Mouse (Mus musculus) left cerebral cortex, postnatal 4 days (tissue): Measurements from ENCODE around the gene Mycl. TPM values are rescaled to one million over a fixed set of nuclear protein-coding genes. Genes with fewer than 3 reads are reported as not detected.

Experiments
- DNase-seq: peaks from one replicate; pipeline ENCODE4 v3.0.0-alpha.2; 2022
- intact Hi-C: fragments of 180-260 bp; cut with DNase I; formaldehyde crosslinking; loops from one replicate; pipeline ENCODE4 v1.15.1; 2025
- total RNA-seq, 2 experiments: library from RNA; stranded (reverse); gene quantifications; 2 replicates each; pipeline ENCODE4 v1.2.3; 2021

The Mycl gene
- total RNA-seq, result 10 to 100 TPM; 60.5 to 66.1 TPM

GRCm38 (mm10) chr4:122995404-122996220 lies at the start of gene Mycl:
TSS of gene Mycl (plus strand) at chr4:122995652.
- intact Hi-C loops, result loop anchor here (5.0 kb wide), 1 partner anchor 87 kb away; no protein-coding TSS in a partner anchor
- DNase-seq, result peak; percentile 92

DNA sequence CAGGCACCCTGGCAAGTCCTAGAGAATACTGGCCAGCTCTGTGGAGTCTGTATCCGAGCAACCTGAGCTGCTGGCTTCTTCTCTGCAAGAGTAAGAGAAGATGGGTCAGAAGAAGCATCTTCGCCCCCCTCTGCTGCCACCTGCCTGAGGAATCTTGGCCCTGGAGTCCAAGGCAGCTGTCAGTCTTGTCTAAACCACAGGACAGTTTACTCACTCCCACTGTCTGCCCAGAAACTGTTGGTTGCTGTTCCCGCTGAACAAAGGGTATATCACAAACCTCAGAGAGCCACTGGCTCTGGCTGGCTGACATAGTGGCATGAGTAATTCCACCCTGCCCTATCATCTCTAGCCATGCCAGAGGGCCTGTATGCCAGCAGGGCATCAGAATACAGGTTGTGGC lies 48.2 kb upstream of the Mycl start:
- intact Hi-C loops, result loop anchor here (5.0 kb wide), 1 partner anchor 35 kb away; no protein-coding TSS in a partner anchor
- DNase-seq, result no peak

- intact Hi-C loops, result loop anchor here (5.0 kb wide), 1 partner anchor 33 kb away; no protein-coding TSS in a partner anchor
- no peak for DNase-seq
Measured at GRCm38 (mm10) chr4:122949096-122949495, 46.4 kb upstream of the Mycl start.

DNA sequence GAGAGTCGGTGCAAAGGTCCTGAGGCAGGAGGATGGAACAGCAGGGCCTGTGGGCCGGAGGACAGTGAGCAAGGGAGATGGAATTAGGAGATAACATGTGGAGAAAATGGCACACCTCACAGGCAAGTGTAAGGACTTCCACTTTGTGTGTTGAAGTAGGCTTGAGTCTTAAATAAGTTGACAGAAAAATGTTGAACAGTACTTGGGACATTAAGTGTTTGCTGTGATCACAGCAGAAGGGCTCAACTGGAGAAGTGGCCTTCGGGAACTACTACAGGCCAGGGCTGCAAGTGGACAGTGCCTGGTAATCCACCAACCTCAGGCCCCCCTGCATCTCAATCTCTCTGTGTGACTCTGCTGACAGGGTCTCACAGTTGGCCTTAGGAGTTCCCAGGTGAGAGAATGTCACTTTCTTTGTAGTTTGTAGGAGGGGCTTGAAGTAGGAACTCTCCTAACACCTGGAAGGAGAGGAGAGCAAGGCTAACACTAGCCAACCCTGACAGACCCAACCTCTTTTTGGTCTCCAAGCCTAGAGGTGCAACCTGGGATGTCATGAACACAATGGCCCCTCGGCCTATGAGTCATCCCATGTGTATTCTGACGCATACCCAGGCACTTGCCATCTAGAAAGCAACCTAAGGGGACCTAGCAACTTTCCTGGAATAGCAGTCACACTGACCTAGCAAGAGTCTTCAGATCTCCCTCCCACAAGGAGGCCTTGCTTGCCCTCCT lies 40.6 kb upstream of the Mycl start:
- DNase-seq, result no peak
- intact Hi-C loops, result no loop called here

GRCm38 (mm10) chr4:122955412-122956136 lies 39.9 kb upstream of the Mycl start:
- intact Hi-C loops, result no loop called here
- peak; percentile 91 for DNase-seq

GRCm38 (mm10) chr4:122956301-122956700 lies 39.2 kb upstream of the Mycl start:
- intact Hi-C loops, result no loop called here
- DNase-seq, result no peak

GRCm38 (mm10) chr4:122958491-122959031 lies 36.9 kb upstream of the Mycl start:
- DNase-seq, result peak; percentile 24
- intact Hi-C loops, result no loop called here

DNA sequence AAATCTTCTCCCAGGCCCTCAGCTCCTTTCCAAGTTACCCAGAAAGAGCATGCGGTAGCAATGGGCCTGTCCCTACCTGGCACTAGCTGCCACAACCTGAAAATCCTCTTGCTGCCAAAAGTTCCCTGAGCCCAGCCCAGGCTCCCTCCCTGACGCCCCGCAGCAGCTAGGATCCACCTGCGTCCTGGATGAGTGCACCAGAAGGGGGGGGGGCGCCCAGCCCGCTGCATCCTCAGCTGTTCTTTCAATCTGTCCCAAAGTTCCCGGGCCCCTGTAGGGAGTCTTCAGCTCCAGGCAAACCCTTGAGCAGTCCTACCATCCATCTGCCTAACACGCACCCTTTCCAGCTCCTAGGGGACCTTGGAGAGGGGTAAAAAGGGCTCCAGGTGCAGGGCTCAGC lies 35.6 kb upstream of the Mycl start:
- DNase-seq, result peak; percentile 40
- intact Hi-C loops, result no loop called here

DNA sequence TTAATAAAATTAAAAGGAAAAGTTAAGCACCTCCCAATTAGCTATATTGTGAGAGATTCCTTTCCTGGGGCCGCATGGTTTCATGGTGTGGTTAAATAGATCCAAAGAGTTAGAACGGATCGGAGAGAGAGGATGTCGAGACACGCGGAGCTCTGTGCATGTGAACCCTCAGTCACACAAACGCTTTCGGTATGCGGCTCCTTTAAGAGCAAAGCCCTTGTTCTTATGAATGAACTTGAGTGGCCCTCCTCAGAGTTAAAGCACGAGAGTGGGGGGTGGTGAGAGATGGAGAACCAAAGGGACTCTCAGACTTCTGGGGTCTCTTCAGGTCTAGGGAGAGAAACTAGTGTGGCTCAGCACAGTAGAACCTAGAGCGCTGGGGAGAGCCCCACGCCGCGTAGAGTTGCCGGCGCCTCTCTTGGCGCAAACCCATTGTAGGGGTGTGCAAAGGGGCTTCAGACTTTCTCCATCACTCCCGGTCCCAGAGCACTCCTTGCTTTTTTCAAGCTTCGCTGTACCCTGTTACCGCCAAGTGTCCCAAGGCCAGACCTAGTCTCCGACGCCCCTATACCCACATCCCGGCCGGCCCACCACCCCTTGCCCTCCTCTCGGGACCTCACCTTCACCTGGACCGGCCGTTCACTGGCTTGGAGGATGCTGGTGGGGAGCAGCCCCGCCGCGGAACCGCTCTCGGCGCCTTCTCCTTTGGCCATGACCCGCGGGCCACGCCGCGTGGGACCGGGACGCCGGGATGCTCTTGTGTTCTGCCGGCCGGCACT lies 34.9 kb upstream of the Mycl start:
- DNase-seq, result no peak

GRCm38 (mm10) chr4:122961100-122961567 lies 34.3 kb upstream of the Mycl start, which contains the start of gene Mfsd2a:
TSS of gene Mfsd2a (minus strand) at chr4:122961188.
- DNase-seq, result peak; percentile 55
- intact Hi-C loops, result no loop called here

More for the DNA sequence above, 34.9 kb upstream of the Mycl start:
- intact Hi-C loops, result no loop called here

DNA sequence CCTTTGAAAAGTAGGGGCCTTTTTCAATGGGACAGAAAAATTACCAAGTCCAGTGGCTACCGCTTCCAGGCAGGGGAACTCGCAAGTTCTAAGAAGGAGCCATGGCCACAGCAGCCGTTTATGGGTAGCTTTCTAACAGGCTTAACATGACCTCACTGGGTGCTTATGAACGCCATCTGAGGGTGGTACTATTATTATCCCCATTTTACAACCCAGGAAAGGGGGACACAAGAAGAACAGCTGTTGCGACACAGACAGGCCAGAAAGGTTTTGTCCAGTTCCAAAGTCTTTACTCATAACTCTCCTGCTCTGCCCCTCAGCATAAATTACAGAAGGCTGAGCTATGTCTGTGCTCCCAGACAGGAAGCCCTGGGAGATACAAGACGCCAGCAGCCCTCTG lies 33.9 kb upstream of the Mycl start:
- intact Hi-C loops, result no loop called here
- DNase-seq, result no peak

- DNase-seq, result no peak
- intact Hi-C loops, result no loop called here
Measured at GRCm38 (mm10) chr4:122962751-122963150, 32.7 kb upstream of the Mycl start.

DNA sequence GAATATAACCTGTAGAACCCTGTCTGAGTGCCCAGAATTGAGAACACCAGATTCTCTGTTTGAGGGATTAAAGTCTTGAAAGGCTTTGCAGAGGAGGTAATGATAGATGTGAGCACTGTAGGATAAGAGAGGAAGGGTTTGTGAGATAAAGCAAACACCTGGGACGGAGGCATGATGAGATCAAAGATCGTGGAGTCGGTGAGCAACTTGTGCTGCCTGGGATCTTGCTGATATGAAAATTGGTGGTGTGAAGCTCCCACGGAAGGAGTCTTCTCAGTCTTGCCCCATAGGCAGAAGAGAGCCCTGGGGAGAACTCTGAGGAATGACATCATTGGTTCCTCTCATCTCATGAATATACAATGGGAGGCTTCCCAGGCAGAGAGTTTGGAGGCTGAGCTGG lies 27.3 kb upstream of the Mycl start:
- DNase-seq, result no peak
- intact Hi-C loops, result no loop called here

DNA sequence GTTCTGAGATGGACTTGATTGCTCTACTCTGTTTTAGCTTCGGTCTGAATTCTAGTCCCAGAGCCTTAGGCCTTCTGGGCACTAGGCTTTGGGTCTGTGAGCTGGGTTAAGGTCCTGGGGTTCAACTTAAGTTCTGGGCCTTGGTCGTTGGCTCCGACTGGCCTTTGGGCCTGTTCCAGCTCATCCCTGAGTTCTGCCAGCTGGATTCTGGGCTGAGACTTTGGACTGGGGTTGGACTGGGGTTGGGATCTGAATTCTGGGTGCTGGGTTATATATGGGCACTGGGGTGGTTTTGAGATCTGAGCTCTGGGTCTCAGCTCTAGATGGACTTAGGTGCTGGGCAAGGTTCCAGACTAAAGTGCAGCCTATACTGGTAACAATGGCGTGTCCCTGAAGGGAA lies 24.3 kb upstream of the Mycl start:
- intact Hi-C loops, result no loop called here
- no peak for DNase-seq

GRCm38 (mm10) chr4:122971646-122972045 lies 23.8 kb upstream of the Mycl start:
- intact Hi-C loops, result no loop called here
- DNase-seq, result no peak

GRCm38 (mm10) chr4:122972056-122972455 lies 23.4 kb upstream of the Mycl start:
- intact Hi-C loops, result no loop called here
- DNase-seq, result peak; percentile 37

DNA sequence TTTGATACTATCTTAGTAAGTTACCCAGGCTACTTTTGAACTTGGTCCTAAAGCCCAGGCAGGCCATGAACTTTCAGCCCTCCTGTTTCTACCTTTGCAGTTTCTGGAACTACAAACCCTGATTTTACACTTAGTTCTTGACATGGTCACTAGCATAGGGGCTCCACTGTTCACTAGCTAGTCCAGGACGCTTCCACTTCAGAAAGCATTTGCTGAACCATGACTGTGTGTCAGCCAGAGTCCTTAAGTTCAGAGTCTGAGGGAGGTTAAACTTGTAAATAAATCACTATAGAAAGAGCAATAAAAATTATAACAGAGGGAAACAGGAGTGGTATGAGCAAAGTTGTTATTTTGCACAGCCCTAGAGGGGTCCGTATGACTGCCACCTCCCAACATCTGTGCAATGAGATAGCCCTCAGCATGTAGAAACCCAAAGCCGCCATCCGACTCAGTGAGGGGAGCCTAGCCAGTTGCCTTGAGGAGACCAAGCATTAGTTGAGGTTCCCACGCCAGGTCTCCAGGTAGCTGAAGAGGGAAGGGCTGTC lies 20.4 kb upstream of the Mycl start:
- intact Hi-C loops, result no loop called here
- no peak for DNase-seq

DNA sequence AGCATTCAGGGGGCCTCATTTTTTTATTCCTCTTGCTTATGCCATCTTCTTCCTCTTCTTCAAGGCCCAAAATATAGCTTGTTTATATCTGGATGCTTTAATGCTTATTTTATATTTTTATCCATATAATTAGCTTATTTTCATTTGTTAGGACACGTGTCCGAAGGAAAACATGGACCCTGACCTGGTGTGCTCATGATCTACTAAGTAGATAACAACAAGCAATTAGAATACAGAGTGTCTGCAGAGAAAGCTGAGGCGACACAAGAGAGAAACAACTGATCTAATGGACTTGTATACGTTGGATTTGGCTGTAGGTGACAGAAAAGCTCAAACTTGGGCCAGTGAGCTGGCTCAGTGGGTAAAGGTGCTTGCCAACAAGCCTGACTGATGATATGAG lies 18.6 kb upstream of the Mycl start:
- no peak for DNase-seq

DNA sequence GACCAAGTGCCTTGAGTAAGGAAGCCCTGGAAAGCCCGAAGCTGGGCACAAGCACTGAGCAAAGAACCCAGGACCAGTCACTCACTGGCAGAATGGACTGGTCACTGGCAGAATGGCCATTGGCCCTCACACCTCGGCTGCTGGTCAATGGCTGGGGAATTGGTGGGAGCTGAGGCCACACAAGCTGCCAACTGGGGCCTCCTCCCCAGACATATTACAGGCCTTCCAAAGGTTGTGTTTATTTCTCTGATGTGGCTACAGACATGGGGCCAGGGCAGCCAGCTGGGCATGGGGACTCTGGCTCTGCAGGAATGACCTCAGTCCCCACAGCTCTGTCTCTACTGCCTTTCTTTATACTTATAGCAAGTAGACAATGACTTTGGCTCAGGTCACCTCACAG lies 16.6 kb upstream of the Mycl start:
- intact Hi-C loops, result no loop called here
- no peak for DNase-seq

More for the DNA sequence above, 18.6 kb upstream of the Mycl start:
- intact Hi-C loops, result no loop called here

DNA sequence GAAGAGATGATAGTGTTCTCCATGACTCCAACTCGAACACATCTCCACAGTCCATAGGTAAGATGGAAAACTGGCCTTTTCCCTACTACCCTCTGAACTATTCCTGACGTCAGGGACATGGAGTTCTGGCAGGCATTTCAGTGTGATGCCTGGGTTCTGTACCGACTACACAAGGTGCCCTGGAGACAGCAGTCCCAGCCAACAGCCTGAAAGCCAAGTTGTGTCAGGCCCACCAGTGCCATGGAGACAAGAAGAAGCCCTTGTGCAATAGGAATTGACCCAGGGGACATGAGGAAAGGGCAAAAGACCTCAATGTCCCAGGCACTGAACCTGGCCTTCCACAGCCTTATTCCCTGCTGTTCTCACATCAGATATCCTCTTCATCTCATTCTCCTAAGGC lies 15.6 kb upstream of the Mycl start:
- no peak for DNase-seq
- intact Hi-C loops, result loop anchor here (5.0 to 10.0 kb wide), 2 partner anchors 33 to 1735 kb away; no protein-coding TSS in a partner anchor
